Mouse (Mus musculus): ENCODE results near the gene Edc4. TPM values are rescaled to one million over a fixed set of nuclear protein-coding genes. Genes with fewer than 3 reads are reported as not detected.

Edc4 gene
- polyA plus RNA-seq, 1 experiment from 2014 or later, result 43.9 TPM

- H3K4me1 ChIP-seq (replicated peaks), result peaks cover 13% of the 10 kb centered on the region
- no peaks in the 10 kb centered on the region for H3K9me3 ChIP-seq (replicated peaks)
- H3K4me2 ChIP-seq, result no peak overlapping the region
- ATAC-seq (ENCODE audit: insufficient number of reproducible peaks, low FRiP score), result no peak
- H3K9ac ChIP-seq, result no peak overlapping the region
- no peak overlapping the region for H3K4me3 ChIP-seq
- 87% methylated on average over 3 of the region's 3 CpGs for WGBS
- H3K27me3 ChIP-seq (replicated peaks), result no peaks in the 10 kb centered on the region
- H3K36me3 ChIP-seq, result peaks cover 37% of the 10 kb centered on the region
- H3K27ac ChIP-seq (ENCODE audit: poor library complexity, severe bottlenecking), result no peak overlapping the region
Measured at GRCm38 (mm10) chr8:105931271-105931670, 50.6 kb downstream of the Edc4 start.

DNA sequence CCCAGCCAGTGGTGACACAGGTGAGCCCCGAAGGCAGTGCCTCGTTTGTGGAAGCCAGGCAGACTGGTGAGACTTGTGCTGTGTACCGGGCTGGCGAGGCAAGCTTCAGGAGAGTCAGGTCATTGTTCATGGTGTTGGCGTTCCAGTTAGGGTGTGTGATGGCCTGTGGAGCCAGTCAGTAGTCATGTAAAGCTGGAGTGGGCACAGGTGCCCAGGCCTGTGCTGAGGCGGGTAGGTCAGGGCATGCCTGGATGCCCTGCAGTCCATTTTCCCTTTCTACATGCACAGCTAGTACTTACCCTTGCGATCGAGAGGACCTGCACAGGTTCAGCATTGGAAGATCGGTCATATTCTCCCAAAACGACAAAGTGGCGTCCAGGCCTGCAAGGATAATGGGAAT is 51.8 kb downstream of the Edc4 start:
- whole genome bisulfite sequencing, result 82% methylated on average over 11 of the region's 11 CpGs
- no peak for ATAC-seq (ENCODE audit: insufficient number of reproducible peaks, low FRiP score)
- H3K9me3 ChIP-seq (replicated peaks), result no peaks in the 10 kb centered on the region
- no peak overlapping the region for H3K27ac ChIP-seq (ENCODE audit: poor library complexity, severe bottlenecking)
- no peak overlapping the region for H3K4me3 ChIP-seq
- H3K4me2 ChIP-seq, result no peak overlapping the region
- peaks cover 33% of the 10 kb centered on the region for H3K36me3 ChIP-seq
- H3K4me1 ChIP-seq (replicated peaks), result peaks cover 18% of the 10 kb centered on the region
- no peak overlapping the region for H3K9ac ChIP-seq
- H3K27me3 ChIP-seq (replicated peaks), result no peaks in the 10 kb centered on the region

- Histone ChIP-seq H3K9me3 (replicated peaks) (no peaks in the 10 kb centered on the region), H3K36me3 (peaks cover 30% of the 10 kb centered on the region), H3K27me3 (replicated peaks) (no peaks in the 10 kb centered on the region), H3K27ac (ENCODE audit: poor library complexity, severe bottlenecking) (no peak within 1 kb of the TSS), H3K4me3 (no peak within 1 kb of the TSS), H3K4me1 (replicated peaks) (peaks cover 24% of the 10 kb centered on the region), H3K4me2 (no peak within 1 kb of the TSS), H3K9ac (no peak within 1 kb of the TSS)
- no peak for ATAC-seq (ENCODE audit: insufficient number of reproducible peaks, low FRiP score)
- WGBS, result 89% methylated on average over 2 of the region's 2 CpGs
Measured at GRCm38 (mm10) chr8:105933762-105934161, 53.1 kb downstream of the Edc4 start, which contains the start of gene Ctrl. TSS of gene Ctrl (minus strand) at chr8:105933862.

GRCm38 (mm10) chr8:105935105-105935504 is 54.4 kb downstream of the Edc4 start:
- peaks cover 32% of the 10 kb centered on the region for H3K36me3 ChIP-seq
- H3K27me3 ChIP-seq (replicated peaks), result no peaks in the 10 kb centered on the region
- H3K4me1 ChIP-seq (replicated peaks), result peaks cover 24% of the 10 kb centered on the region
- no peak overlapping the region for H3K27ac ChIP-seq (ENCODE audit: poor library complexity, severe bottlenecking)
- H3K9me3 ChIP-seq (replicated peaks), result no peaks in the 10 kb centered on the region
- ATAC-seq (ENCODE audit: insufficient number of reproducible peaks, low FRiP score), result no peak
- 54% methylated on average over 6 of the region's 6 CpGs for WGBS
- H3K4me3 ChIP-seq, result no peak overlapping the region
- H3K9ac ChIP-seq, result no peak overlapping the region
- no peak overlapping the region for H3K4me2 ChIP-seq

DNA sequence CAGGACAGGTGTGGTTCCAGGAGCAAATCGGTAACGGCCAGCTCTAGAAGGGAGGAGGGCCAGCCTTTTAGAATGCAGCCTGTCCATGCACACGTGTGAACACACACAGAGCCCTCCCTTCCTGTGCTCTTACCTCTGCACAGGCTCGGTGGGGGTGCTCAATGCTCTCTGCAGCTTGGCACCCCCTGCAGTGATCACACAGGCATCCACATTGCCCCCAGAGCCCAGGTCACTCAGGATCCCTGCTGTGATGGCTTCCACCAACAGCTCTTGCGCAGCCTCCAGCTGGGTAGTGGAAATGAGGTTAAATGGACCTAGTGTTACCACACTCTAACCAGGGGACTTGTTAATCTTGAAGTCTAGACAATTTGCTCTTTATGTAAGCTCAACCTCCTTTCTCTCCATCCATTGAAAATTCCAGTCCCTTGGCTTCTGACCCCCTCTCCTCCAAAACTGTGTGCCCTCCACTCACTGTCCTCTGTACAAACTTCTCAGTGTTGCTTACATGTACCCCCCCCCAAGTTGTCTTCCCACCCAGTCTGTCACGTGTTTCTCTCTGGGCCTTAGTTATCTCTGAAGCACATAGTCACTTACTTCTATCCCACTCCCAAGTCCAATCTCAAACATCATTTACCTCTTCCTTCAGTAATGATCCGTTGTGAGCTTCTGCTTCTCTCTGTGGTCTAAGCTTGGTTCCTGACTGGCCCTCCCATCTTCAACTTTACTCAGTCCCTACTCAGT is 55.4 kb downstream of the Edc4 start:
- Histone ChIP-seq H3K9ac (peak overlapping the region; percentile 70), H3K4me2 (peak overlapping the region; percentile 86), H3K4me1 (replicated peaks) (peaks cover 22% of the 10 kb centered on the region), H3K36me3 (peaks cover 34% of the 10 kb centered on the region), H3K4me3 (peak overlapping the region; percentile 77), H3K9me3 (replicated peaks) (no peaks in the 10 kb centered on the region), H3K27me3 (replicated peaks) (no peaks in the 10 kb centered on the region), H3K27ac (ENCODE audit: poor library complexity, severe bottlenecking) (peak overlapping the region; percentile 59; the same call in 1 of the 2 replicates)
- WGBS, result 26% methylated on average over 7 of the region's 7 CpGs
- ATAC-seq (ENCODE audit: insufficient number of reproducible peaks, low FRiP score), result no peak

GRCm38 (mm10) chr8:105936866-105937475 is 56.3 kb downstream of the Edc4 start:
- peaks cover 21% of the 10 kb centered on the region for H3K4me1 ChIP-seq (replicated peaks)
- H3K27me3 ChIP-seq (replicated peaks), result no peaks in the 10 kb centered on the region
- peaks cover 37% of the 10 kb centered on the region for H3K36me3 ChIP-seq
- H3K9me3 ChIP-seq (replicated peaks), result no peaks in the 10 kb centered on the region
- WGBS, result under 1% methylated on average over 30 of the region's 30 CpGs
- peak overlapping the region; percentile 95 for H3K27ac ChIP-seq (ENCODE audit: poor library complexity, severe bottlenecking)
- peak overlapping the region; percentile 86 for H3K4me2 ChIP-seq
- peak overlapping the region; percentile 77 for H3K4me3 ChIP-seq
- peak; percentile 91 for ATAC-seq (ENCODE audit: insufficient number of reproducible peaks, low FRiP score)
- peak overlapping the region; percentile 91 for H3K9ac ChIP-seq

DNA sequence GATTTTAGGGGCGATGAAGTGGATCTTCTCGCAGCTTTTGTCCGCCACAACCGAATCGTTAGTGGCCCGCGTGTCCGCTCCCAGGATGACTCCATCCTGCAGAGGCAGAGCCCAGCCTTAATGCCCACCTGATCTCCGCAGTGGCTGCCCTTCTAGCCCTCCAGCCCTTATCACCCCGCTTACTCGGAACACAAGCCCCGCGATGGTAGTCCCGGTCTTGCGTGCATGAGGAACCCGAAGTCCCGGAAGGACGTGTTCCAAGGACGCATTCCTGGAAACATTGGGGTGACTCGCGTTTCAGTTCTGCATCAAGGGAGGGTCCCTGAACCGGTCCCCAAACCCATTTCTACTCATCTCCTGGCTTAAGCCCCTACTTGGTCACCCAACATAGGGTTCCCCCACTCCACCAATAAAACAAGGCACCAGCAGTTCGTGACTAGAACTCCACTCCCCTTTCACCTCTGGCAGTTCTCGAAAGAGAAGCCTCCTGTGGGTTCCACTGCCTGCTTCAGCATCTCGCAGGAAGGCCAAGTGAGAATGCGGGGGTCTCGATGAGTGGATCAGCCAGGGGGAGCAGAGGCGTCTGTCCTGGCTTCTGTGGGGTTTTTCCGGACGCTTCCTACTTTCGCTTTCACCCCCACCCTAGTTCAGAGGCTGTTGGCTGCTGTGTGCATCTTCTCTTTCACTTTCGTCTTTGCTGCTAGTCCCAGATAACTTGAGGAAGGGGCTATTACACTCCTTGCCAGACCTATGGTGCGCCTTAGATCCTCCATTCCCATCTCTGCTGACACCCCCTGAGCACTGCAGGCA is 57.0 kb downstream of the Edc4 start:
- peak; percentile 31; the same call in 1 of the 2 replicates for ATAC-seq (ENCODE audit: insufficient number of reproducible peaks, low FRiP score)
- H3K4me3 ChIP-seq, result peak overlapping the region; percentile 77
- H3K4me2 ChIP-seq, result peak overlapping the region; percentile 86
- H3K4me1 ChIP-seq (replicated peaks), result peaks cover 21% of the 10 kb centered on the region
- H3K9me3 ChIP-seq (replicated peaks), result no peaks in the 10 kb centered on the region
- peak overlapping the region; percentile 95 for H3K27ac ChIP-seq (ENCODE audit: poor library complexity, severe bottlenecking)
- H3K36me3 ChIP-seq, result peaks cover 37% of the 10 kb centered on the region
- H3K27me3 ChIP-seq (replicated peaks), result no peaks in the 10 kb centered on the region
- WGBS, result under 1% methylated on average over 33 of the region's 33 CpGs
- peak overlapping the region; percentile 91 for H3K9ac ChIP-seq

- Histone ChIP-seq H3K4me1 (replicated peaks) (peaks cover 21% of the 10 kb centered on the region), H3K27me3 (replicated peaks) (no peaks in the 10 kb centered on the region), H3K9ac (peak within 1 kb of the TSS; percentile 91), H3K9me3 (replicated peaks) (no peaks in the 10 kb centered on the region), H3K4me3 (peak within 1 kb of the TSS; percentile 77), H3K27ac (ENCODE audit: poor library complexity, severe bottlenecking) (peak within 1 kb of the TSS; percentile 95), H3K36me3 (peaks cover 43% of the 10 kb centered on the region), H3K4me2 (peak within 1 kb of the TSS; percentile 86)
- 28% methylated on average over 4 of the region's 4 CpGs for WGBS
- ATAC-seq (ENCODE audit: insufficient number of reproducible peaks, low FRiP score), result no peak
Measured at GRCm38 (mm10) chr8:105938306-105938669, 57.6 kb downstream of the Edc4 start, which contains the start of gene Psmb10. TSS of gene Psmb10 (minus strand) at chr8:105938444.

GRCm38 (mm10) chr8:105942026-105942425 is 61.3 kb downstream of the Edc4 start:
- 89% methylated on average over 11 of the region's 11 CpGs for WGBS
- no peak for ATAC-seq (ENCODE audit: insufficient number of reproducible peaks, low FRiP score)

DNA sequence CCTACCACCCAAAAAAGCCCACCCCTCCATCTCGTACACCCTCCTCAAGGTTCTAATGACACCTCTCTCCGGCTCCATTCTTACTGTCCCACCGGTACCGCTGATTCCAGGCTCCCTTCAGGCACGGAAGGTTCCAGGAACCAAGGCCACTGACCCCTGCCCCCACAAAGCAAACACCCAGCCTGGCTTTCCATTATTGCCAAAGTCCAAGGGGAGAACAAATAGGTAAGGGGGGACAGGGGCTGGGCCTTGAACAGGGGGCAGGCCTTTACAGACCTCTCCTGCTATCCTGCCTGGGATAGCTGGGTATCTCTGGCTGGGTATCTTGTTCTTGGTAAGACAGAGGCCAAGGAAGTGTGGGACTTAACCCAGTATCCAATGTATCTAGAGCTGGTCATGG is 61.9 kb downstream of the Edc4 start:
- no peak for ATAC-seq (ENCODE audit: insufficient number of reproducible peaks, low FRiP score)
- WGBS, result 93% methylated on average over 5 of the region's 5 CpGs

More at GRCm38 (mm10) chr8:105942026-105942425, 61.3 kb downstream of the Edc4 start:
- Histone ChIP-seq H3K36me3 (peaks cover 75% of the 10 kb centered on the region), H3K4me2 (no peak overlapping the region), H3K27me3 (replicated peaks) (no peaks in the 10 kb centered on the region), H3K27ac (ENCODE audit: poor library complexity, severe bottlenecking) (no peak overlapping the region), H3K4me3 (no peak overlapping the region), H3K4me1 (replicated peaks) (peaks cover 6% of the 10 kb centered on the region), H3K9ac (no peak overlapping the region), H3K9me3 (replicated peaks) (no peaks in the 10 kb centered on the region)

GRCm38 (mm10) chr8:105943321-105943739 is 62.6 kb downstream of the Edc4 start, which contains the start of gene Lcat:
TSS of gene Lcat (minus strand) at chr8:105943382.
- no peak within 1 kb of the TSS for H3K27ac ChIP-seq (ENCODE audit: poor library complexity, severe bottlenecking)
- H3K9ac ChIP-seq, result 0 out of 2 replicates have a peak within 1 kb of the TSS, but pooled peaks have one; percentile 6
- peaks cover 88% of the 10 kb centered on the region for H3K36me3 ChIP-seq
- no peak within 1 kb of the TSS for H3K4me2 ChIP-seq
- WGBS, result 75% methylated on average over 7 of the region's 8 CpGs
- no peak for ATAC-seq (ENCODE audit: insufficient number of reproducible peaks, low FRiP score)
- H3K4me1 ChIP-seq (replicated peaks), result peaks cover 5% of the 10 kb centered on the region
- H3K27me3 ChIP-seq (replicated peaks), result no peaks in the 10 kb centered on the region
- H3K9me3 ChIP-seq (replicated peaks), result no peaks in the 10 kb centered on the region
- no peak within 1 kb of the TSS for H3K4me3 ChIP-seq

More for the DNA sequence above, 61.9 kb downstream of the Edc4 start:
- Histone ChIP-seq H3K27ac (ENCODE audit: poor library complexity, severe bottlenecking) (no peak overlapping the region), H3K36me3 (peaks cover 80% of the 10 kb centered on the region), H3K4me3 (no peak overlapping the region), H3K4me1 (replicated peaks) (peaks cover 6% of the 10 kb centered on the region), H3K4me2 (no peak overlapping the region), H3K9me3 (replicated peaks) (no peaks in the 10 kb centered on the region), H3K27me3 (replicated peaks) (no peaks in the 10 kb centered on the region), H3K9ac (no peak overlapping the region)
